Mouse (Mus musculus): Measurements from ENCODE around the gene Gabbr2. TPM values are rescaled to one million over a fixed set of nuclear protein-coding genes. Genes with fewer than 3 reads are reported as not detected.

Gene Gabbr2
- polyA plus RNA-seq, 1 experiment from 2014 or later = 0.08 TPM

DNA sequence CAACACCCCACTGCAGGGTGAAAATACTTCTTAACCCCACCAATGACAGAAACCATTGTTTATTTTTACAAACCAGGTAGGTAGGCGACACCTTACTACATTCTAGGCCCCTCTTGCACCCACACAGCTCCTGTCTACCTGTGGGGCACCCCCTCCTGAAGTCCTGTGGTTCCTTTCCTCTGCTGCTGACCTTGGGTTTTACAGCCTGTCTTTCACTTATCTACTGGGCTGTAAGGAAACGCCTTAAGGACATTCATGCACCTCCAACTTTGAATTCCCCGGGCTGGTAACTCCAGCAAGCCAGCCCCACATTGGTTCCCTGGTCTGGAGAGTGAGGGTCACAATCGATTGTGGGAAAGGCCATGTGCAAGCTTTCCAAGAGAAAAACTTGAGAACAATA, 34.7 kb downstream of the Gabbr2 start:
- Histone ChIP-seq H3K4me2 (no peak overlapping the region), H3K9me3 (replicated peaks) (no peaks in the 10 kb centered on the region), H3K36me3 (no peaks in the 10 kb centered on the region), H3K27ac (no peak overlapping the region), H3K27me3 (replicated peaks) (no peaks in the 10 kb centered on the region), H3K9ac (no peak overlapping the region), H3K4me1 (no peaks in the 10 kb centered on the region), H3K4me3 (no peak overlapping the region)
- ATAC-seq = no peak
- 47% methylated on average over 4 of the region's 4 CpGs for WGBS (ENCODE audit: insufficient replicate concordance)

DNA sequence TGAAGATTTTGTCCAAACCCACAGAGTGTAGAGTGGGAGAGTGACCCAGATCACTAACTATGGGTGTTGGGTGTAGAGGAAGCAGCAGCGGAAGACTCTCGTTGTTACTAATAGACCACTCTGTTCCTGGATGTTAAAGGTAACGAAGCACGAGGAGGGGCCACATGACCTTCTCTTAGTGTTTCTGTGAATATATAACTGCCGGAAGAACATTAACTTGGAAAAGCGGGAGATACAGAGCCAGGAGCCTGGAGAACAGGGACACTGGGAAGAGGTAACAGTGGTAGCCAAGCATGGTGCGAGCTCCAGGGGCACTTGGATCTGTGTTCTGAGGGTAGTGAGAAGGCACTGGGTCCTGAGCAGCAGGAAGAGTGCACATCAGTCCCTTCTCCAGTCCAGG, 38.7 kb downstream of the Gabbr2 start:
- Histone ChIP-seq H3K36me3 (no peaks in the 10 kb centered on the region), H3K9ac (no peak overlapping the region), H3K27me3 (replicated peaks) (no peaks in the 10 kb centered on the region), H3K27ac (no peak overlapping the region), H3K4me1 (no peaks in the 10 kb centered on the region), H3K9me3 (replicated peaks) (no peaks in the 10 kb centered on the region), H3K4me3 (no peak overlapping the region), H3K4me2 (no peak overlapping the region)
- 75% methylated on average over 7 of the region's 7 CpGs for WGBS (ENCODE audit: insufficient replicate concordance)
- ATAC-seq = no peak

DNA sequence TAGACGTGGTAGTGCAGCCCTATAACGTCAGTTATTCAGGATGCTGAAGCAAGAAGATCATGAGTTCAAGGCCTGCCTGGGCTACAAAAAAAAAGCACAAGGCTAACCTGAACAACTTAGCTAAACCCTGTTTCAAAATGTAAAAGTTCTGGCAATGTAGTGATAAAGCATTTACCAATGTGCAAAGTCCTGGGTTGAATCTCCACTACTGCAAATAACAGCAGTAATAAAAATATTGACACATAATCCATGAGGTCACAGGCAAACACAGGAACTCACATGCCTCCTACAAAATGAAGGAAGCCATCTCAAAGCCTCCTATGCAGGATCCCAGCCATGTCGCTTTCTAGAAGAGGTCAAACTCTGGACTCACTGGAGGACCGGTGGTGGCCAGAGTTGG, 39.1 kb downstream of the Gabbr2 start:
- no peak overlapping the region for H3K9ac ChIP-seq
- no peak overlapping the region for H3K27ac ChIP-seq
- no peak overlapping the region for H3K4me2 ChIP-seq
- no peaks in the 10 kb centered on the region for H3K36me3 ChIP-seq
- H3K27me3 ChIP-seq (replicated peaks) = 0 out of 2 replicates have a peak, but pooled peaks cover 3% of the 10 kb centered on the region
- ATAC-seq = no peak
- H3K4me1 ChIP-seq = no peaks in the 10 kb centered on the region
- no peaks in the 10 kb centered on the region for H3K9me3 ChIP-seq (replicated peaks)
- no peak overlapping the region for H3K4me3 ChIP-seq
- WGBS (ENCODE audit: insufficient replicate concordance) = 70% methylated on average over 4 of the region's 4 CpGs

- Histone ChIP-seq H3K4me1 (no peaks in the 10 kb centered on the region), H3K36me3 (no peaks in the 10 kb centered on the region), H3K4me3 (no peak overlapping the region), H3K27ac (no peak overlapping the region), H3K9ac (no peak overlapping the region), H3K27me3 (replicated peaks) (peaks cover 13% of the 10 kb centered on the region; the same call in 1 of the 2 replicates), H3K9me3 (replicated peaks) (no peaks in the 10 kb centered on the region), H3K4me2 (no peak overlapping the region)
- 46% methylated on average over 3 of the region's 3 CpGs for WGBS (ENCODE audit: insufficient replicate concordance)
- ATAC-seq = no peak
Measured at GRCm38 (mm10) chr4:46934291-46934690, 57.4 kb downstream of the Gabbr2 start.

- peaks cover 13% of the 10 kb centered on the region; the same call in 1 of the 2 replicates for H3K27me3 ChIP-seq (replicated peaks)
- H3K9me3 ChIP-seq (replicated peaks) = no peaks in the 10 kb centered on the region
- no peaks in the 10 kb centered on the region for H3K4me1 ChIP-seq
- 61% methylated on average over 2 of the region's 2 CpGs for WGBS (ENCODE audit: insufficient replicate concordance)
- no peaks in the 10 kb centered on the region for H3K36me3 ChIP-seq
- no peak overlapping the region for H3K4me3 ChIP-seq
- no peak for ATAC-seq
- H3K27ac ChIP-seq = no peak overlapping the region
- no peak overlapping the region for H3K9ac ChIP-seq
- H3K4me2 ChIP-seq = no peak overlapping the region
Measured at GRCm38 (mm10) chr4:46933590-46933989, 58.1 kb downstream of the Gabbr2 start.

DNA sequence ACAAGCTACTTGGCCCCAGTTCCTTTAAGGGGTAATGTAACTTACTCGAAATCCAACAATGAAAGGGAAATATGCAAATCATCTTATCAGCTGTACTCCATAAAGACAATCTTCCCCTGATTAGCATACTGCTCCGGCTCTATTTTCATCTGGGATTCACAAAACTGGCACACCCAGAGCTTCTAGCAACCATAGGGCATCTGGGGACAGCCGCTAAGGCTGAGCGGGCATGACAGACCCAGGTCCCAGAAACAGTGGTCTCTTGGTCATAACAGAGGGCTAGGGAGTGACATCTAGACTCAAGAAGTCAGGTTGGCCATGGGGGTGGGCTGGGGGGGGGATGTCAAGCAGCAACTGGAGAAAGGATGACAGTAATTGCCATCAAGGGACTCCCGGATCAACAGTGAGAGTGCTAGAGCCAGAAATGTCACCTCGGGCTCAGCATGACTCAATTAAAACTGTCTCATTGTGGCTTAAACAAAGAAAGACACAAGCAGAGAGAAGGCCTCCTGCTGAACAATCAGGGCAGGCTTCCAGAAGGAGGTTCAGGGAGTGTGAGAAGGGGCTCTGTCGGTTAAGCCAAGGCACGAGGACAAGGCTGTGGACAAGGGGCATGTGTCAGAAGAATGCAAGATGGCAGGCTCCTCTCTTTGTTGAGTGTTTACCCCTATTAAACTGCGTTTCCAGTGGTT, 59.8 kb downstream of the Gabbr2 start:
- Histone ChIP-seq H3K27ac (no peak overlapping the region), H3K4me2 (no peak overlapping the region), H3K36me3 (no peaks in the 10 kb centered on the region), H3K27me3 (replicated peaks) (peaks cover 9% of the 10 kb centered on the region; the same call in 1 of the 2 replicates), H3K4me3 (no peak overlapping the region), H3K9me3 (replicated peaks) (no peaks in the 10 kb centered on the region), H3K4me1 (peaks cover 6% of the 10 kb centered on the region; the same call in 1 of the 2 replicates), H3K9ac (no peak overlapping the region)
- 59% methylated on average over 9 of the region's 9 CpGs for WGBS (ENCODE audit: insufficient replicate concordance)
- no peak for ATAC-seq

DNA sequence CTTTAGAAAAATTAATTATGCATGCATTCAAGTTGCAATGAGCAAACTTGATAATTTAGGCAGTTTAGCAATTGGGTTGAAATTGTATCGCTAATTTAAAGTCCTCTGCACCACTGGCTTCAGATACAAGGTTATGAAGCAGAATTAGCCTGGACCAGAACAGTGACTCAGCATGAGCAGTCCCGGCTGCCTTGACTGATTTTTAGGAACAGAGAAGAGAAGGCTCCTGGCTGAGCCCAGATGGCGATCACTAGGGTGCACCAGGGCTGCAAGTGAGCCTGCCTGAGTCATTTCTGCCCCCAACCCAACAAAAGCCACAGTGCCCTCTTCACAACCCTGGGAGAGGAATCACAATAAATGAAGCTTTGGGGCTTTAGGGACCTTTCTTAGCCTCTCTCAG, 63.6 kb downstream of the Gabbr2 start:
- no peak overlapping the region for H3K27ac ChIP-seq
- H3K4me3 ChIP-seq = no peak overlapping the region
- no peak for ATAC-seq
- no peak overlapping the region for H3K9ac ChIP-seq
- H3K36me3 ChIP-seq = no peaks in the 10 kb centered on the region
- no peaks in the 10 kb centered on the region; the same call in 1 of the 2 replicates for H3K27me3 ChIP-seq (replicated peaks)
- no peak overlapping the region for H3K4me2 ChIP-seq
- H3K4me1 ChIP-seq = peaks cover 6% of the 10 kb centered on the region; the same call in 1 of the 2 replicates
- no peaks in the 10 kb centered on the region for H3K9me3 ChIP-seq (replicated peaks)
- WGBS (ENCODE audit: insufficient replicate concordance) = 24% methylated on average over 3 of the region's 3 CpGs

DNA sequence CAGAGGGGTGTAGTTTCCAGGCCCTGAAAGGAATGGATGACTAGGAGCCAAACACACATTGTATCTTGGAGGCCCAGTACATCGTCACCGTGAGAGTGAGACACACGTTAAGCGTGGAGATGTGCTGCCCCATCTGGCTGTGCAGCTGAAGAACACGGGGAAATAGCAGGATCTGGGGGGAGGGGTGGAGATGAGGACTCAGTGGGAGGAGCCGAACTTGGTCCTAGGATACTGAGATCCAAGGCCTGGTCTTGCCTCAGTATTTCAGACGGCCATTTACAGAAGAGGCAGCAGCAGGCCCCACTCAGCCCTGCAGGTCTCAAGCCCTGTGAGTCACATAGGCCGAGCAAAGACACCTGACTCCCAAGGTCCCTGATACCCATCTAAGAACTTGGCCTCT, 72.5 kb downstream of the Gabbr2 start:
- WGBS (ENCODE audit: insufficient replicate concordance) = 57% methylated on average over 8 of the region's 8 CpGs
- no peak for ATAC-seq
- H3K4me2 ChIP-seq = no peak overlapping the region
- no peak overlapping the region for H3K9ac ChIP-seq
- no peaks in the 10 kb centered on the region for H3K9me3 ChIP-seq (replicated peaks)
- H3K4me1 ChIP-seq = peaks cover 17% of the 10 kb centered on the region
- no peak overlapping the region for H3K4me3 ChIP-seq
- H3K36me3 ChIP-seq = no peaks in the 10 kb centered on the region
- no peak overlapping the region for H3K27ac ChIP-seq
- peaks cover 4% of the 10 kb centered on the region; the same call in 1 of the 2 replicates for H3K27me3 ChIP-seq (replicated peaks)

DNA sequence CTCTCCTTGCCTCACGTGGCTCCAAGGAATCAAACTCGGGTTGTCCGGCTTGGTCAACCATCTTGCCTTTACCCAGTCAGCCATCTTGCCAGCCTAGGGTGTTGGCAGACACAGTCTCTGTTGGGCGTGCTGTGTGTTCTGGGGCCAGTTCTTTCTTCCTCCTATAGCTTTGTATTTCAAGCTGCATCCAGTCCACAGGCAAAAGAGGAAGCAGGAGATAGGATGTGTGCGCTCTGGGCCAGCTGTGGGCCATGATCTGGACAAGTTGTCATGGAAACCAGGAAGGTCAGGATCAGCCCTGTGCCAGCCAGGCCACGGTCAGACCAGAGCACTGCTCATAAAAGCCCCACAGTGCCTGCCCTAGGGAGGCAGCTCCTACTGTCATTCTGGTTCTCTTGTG, 74.9 kb downstream of the Gabbr2 start:
- WGBS (ENCODE audit: insufficient replicate concordance) = 50% methylated on average over 6 of the region's 6 CpGs
- peaks cover 2% of the 10 kb centered on the region; the same call in 1 of the 2 replicates for H3K27me3 ChIP-seq (replicated peaks)
- peaks cover 17% of the 10 kb centered on the region for H3K4me1 ChIP-seq
- H3K9ac ChIP-seq = no peak overlapping the region
- no peaks in the 10 kb centered on the region for H3K9me3 ChIP-seq (replicated peaks)
- no peak overlapping the region for H3K4me3 ChIP-seq
- H3K4me2 ChIP-seq = no peak overlapping the region
- ATAC-seq = no peak; the same call in 1 of the 2 replicates
- H3K27ac ChIP-seq = no peak overlapping the region
- H3K36me3 ChIP-seq = no peaks in the 10 kb centered on the region

DNA sequence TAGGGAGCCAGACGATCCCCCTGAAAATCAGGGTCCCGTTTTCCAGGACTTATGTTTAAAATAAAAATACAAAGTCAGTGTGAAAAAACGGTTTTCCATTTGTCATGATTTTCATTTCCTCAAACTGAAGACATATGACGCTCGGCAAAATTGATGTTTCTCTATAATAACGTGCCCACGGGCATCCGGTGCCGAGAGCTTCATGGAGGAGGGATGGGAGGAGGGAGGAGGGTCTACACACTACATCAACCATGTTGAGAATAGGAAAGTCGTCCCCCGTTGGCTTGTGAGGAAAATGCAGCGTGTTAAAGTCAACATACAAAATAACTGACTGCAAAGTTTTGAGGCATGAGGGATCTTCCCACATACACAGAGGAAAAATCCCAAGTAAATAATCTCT, 75.7 kb downstream of the Gabbr2 start:
- no peak overlapping the region for H3K4me2 ChIP-seq
- WGBS (ENCODE audit: insufficient replicate concordance) = 83% methylated on average over 12 of the region's 12 CpGs
- no peaks in the 10 kb centered on the region; the same call in 1 of the 2 replicates for H3K27me3 ChIP-seq (replicated peaks)
- no peak overlapping the region for H3K27ac ChIP-seq
- H3K9me3 ChIP-seq (replicated peaks) = no peaks in the 10 kb centered on the region
- H3K9ac ChIP-seq = no peak overlapping the region
- no peaks in the 10 kb centered on the region for H3K36me3 ChIP-seq
- H3K4me1 ChIP-seq = peaks cover 17% of the 10 kb centered on the region
- no peak for ATAC-seq
- no peak overlapping the region for H3K4me3 ChIP-seq

DNA sequence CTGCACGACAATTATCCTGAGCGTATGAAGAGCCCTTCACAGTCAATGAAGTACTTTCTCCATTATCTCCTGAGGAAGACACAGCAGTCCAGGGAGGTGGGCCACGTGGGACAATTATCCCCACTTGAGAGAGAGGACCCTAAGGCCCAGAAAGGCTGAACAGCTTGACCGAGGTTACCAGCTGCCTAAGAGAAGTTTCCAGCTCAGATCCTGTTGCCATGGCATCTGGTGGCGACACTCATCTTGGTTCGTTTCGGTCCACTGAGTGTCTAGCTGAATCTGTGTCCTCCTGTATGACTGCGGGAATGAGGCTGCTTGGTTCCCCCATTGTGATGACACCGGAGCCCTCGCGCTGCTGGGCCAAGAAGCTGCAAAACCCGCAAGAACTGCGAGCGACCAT, 76.2 kb downstream of the Gabbr2 start:
- H3K9me3 ChIP-seq (replicated peaks) = no peaks in the 10 kb centered on the region
- WGBS (ENCODE audit: insufficient replicate concordance) = 83% methylated on average over 14 of the region's 14 CpGs
- H3K9ac ChIP-seq = no peak overlapping the region
- H3K36me3 ChIP-seq = no peaks in the 10 kb centered on the region
- H3K4me3 ChIP-seq = no peak overlapping the region
- no peak for ATAC-seq
- H3K4me1 ChIP-seq = peaks cover 17% of the 10 kb centered on the region
- H3K27me3 ChIP-seq (replicated peaks) = no peaks in the 10 kb centered on the region; the same call in 1 of the 2 replicates
- no peak overlapping the region for H3K27ac ChIP-seq
- no peak overlapping the region for H3K4me2 ChIP-seq

DNA sequence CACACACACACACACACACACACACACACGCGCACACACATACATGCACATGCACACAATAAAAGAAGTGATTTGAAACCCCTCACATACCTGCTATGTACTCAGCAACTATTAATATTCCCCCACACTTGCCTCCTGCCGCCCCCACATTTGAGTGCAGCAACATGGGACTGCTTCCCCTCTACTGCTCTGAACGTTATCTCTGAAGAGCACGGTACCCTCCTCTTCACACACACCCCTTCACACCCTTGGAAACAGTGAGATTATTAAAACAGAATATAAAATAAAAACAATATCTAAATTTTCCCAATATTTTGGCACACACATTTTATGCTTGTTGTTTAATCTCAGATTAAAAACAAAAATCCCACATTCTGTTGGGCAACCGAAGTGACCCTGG, 77.1 kb downstream of the Gabbr2 start:
- peaks cover 17% of the 10 kb centered on the region for H3K4me1 ChIP-seq
- WGBS (ENCODE audit: insufficient replicate concordance) = 56% methylated on average over 6 of the region's 6 CpGs
- no peak overlapping the region for H3K4me3 ChIP-seq
- no peaks in the 10 kb centered on the region; the same call in 1 of the 2 replicates for H3K27me3 ChIP-seq (replicated peaks)
- peak; percentile 65 for ATAC-seq
- H3K36me3 ChIP-seq = no peaks in the 10 kb centered on the region
- H3K9me3 ChIP-seq (replicated peaks) = no peaks in the 10 kb centered on the region
- no peak overlapping the region for H3K9ac ChIP-seq
- no peak overlapping the region for H3K4me2 ChIP-seq
- H3K27ac ChIP-seq = no peak overlapping the region

Data from liver, embryonic 12.5 days (tissue).